Mouse (Mus musculus) MEL (cell line): ENCODE measurements around the gene Aox4. TPM values are rescaled to one million over a fixed set of nuclear protein-coding genes. Genes with fewer than 3 reads are reported as not detected.

Experiments used
- DNase-seq: peaks from one replicate; pipeline ENCODE4 v3.0.0; 2011; ENCODE audit warnings: low read depth, low spot score
- H3K27ac ChIP-seq: 2 replicates; pipeline ENCODE4 v1.5.1; 2012; ENCODE audit warnings: low read depth, mild to moderate bottlenecking, control low read depth, low read length, moderate library complexity; ENCODE audit not compliant: control insufficient read depth
- H3K27me3 ChIP-seq, 2 experiments: fragments of 150-350 bp in 1 of 2; sonication (generic) in 1 of 2; 2 replicates each; pipeline ENCODE4 v1.6.1; 2012; ENCODE audit warnings: low read length in 2 of 2, mild to moderate bottlenecking in 2 of 2, improper control_type of control experiment in 1 of 2, moderate library complexity in 1 of 2; ENCODE audit not compliant: insufficient read depth in 2 of 2, control insufficient read depth in 1 of 2
- H3K36me3 ChIP-seq, 2 experiments: 2 replicates each; pipeline ENCODE4 v1.6.1; 2012 to 2014; ENCODE audit warnings: low read length in 2 of 2, improper control_type of control experiment in 1 of 2, inconsistent platforms in 1 of 2, mild to moderate bottlenecking in 1 of 2; ENCODE audit not compliant: insufficient read depth in 2 of 2, control insufficient read depth in 1 of 2
- H3K4me1 ChIP-seq, 2 experiments: fragments of 150-350 bp in 1 of 2; sonication (generic) in 1 of 2; 2 replicates each; pipeline ENCODE4 v1.6.1; 2012; ENCODE audit warnings: low read length in 2 of 2, improper control_type of control experiment in 1 of 2, mild to moderate bottlenecking in 1 of 2; ENCODE audit not compliant: insufficient read depth in 2 of 2, control insufficient read depth in 1 of 2
- H3K4me3 ChIP-seq, 2 experiments: fragments of 150-350 bp in 1 of 2; sonication (generic) in 1 of 2; 2 replicates each; pipeline ENCODE4 v1.5.1; 2012; ENCODE audit warnings: low read depth in 2 of 2, low read length in 2 of 2, mild to moderate bottlenecking in 2 of 2, moderate library complexity in 2 of 2, control low read depth in 1 of 2, improper control_type of control experiment in 1 of 2; ENCODE audit not compliant: control insufficient read depth in 1 of 2, insufficient read depth in 1 of 2
- H3K79me2 ChIP-seq: 2 replicates; pipeline ENCODE4 v1.6.1; 2012; ENCODE audit warnings: mild to moderate bottlenecking, low read length, moderate library complexity; ENCODE audit not compliant: control insufficient read depth, poor library complexity, insufficient read depth
- H3K9ac ChIP-seq: 2 replicates; pipeline ENCODE4 v1.6.1; 2012; ENCODE audit warnings: low read depth, mild to moderate bottlenecking, control low read depth, low read length, moderate library complexity; ENCODE audit not compliant: control insufficient read depth, poor library complexity, severe bottlenecking
- H3K9me3 ChIP-seq: fragments of 150-350 bp; sonication (generic); replicated peaks from 2 replicates; pipeline ENCODE4 v1.6.1; 2012; ENCODE audit warnings: mild to moderate bottlenecking, low read length, improper control_type of control experiment, moderate library complexity; ENCODE audit not compliant: insufficient read depth
- BHLHE40 ChIP-seq: IDR thresholded peaks from 2 replicates; pipeline ENCODE4 v1.6.1; 2012; ENCODE audit warnings: low read depth, mild to moderate bottlenecking, inconsistent platforms, low read length, improper control_type of control experiment, borderline replicate concordance
- ETS1 ChIP-seq: IDR thresholded peaks from 2 replicates; pipeline ENCODE4 v1.6.1; 2012; ENCODE audit warnings: low read depth, mild to moderate bottlenecking, inconsistent platforms, low read length, improper control_type of control experiment, moderate library complexity
- GABPA ChIP-seq: IDR thresholded peaks from 2 replicates; pipeline ENCODE4 v1.6.1; 2012; ENCODE audit warnings: low read depth, mild to moderate bottlenecking, inconsistent platforms, low read length, improper control_type of control experiment, moderate library complexity
- GATA1 ChIP-seq: IDR thresholded peaks from 2 replicates; pipeline ENCODE4 v1.6.1; 2011; ENCODE audit warnings: low read depth, low read length, improper control_type of control experiment
- HCFC1 ChIP-seq: IDR thresholded peaks from 2 replicates; pipeline ENCODE4 v1.6.1; 2012; ENCODE audit warnings: low read depth, mild to moderate bottlenecking, inconsistent platforms, low read length, improper control_type of control experiment, moderate library complexity
- KAT2A ChIP-seq: conservative IDR thresholded peaks from 2 replicates; pipeline ENCODE4 v1.6.1; 2012; ENCODE audit warnings: low read depth, low read length, improper control_type of control experiment, inconsistent platforms
- MEF2A ChIP-seq: IDR thresholded peaks from 2 replicates; pipeline ENCODE4 v1.6.1; 2014; ENCODE audit warnings: low read depth, mild to moderate bottlenecking, inconsistent platforms, low read length, improper control_type of control experiment; ENCODE audit not compliant: poor library complexity, insufficient replicate concordance, severe bottlenecking; ENCODE audit errors: extremely low read depth
- MYC ChIP-seq: IDR thresholded peaks from 2 replicates; pipeline ENCODE4 v1.6.1; 2011; ENCODE audit warnings: low read depth, mild to moderate bottlenecking, low read length, improper control_type of control experiment, moderate library complexity
- NELFE ChIP-seq: IDR thresholded peaks from 2 replicates; pipeline ENCODE4 v1.6.1; 2011; ENCODE audit warnings: low read depth, low read length, improper control_type of control experiment
- NRF1 ChIP-seq: IDR thresholded peaks from 2 replicates; pipeline ENCODE4 v1.6.1; 2014; ENCODE audit warnings: low read depth, mild to moderate bottlenecking, inconsistent platforms, low read length, improper control_type of control experiment, moderate library complexity; ENCODE audit not compliant: poor library complexity, insufficient read depth, severe bottlenecking
- POLR2A ChIP-seq, 2 experiments: IDR thresholded peaks; 2 replicates each; pipeline ENCODE4 v1.6.1; 2011 to 2012; ENCODE audit warnings: low read length in 2 of 2, mild to moderate bottlenecking in 2 of 2, control low read depth in 1 of 2, improper control_type of control experiment in 1 of 2, low read depth in 1 of 2, moderate library complexity in 1 of 2; ENCODE audit not compliant: control insufficient read depth in 1 of 2, insufficient read depth in 1 of 2, poor library complexity in 1 of 2
- RCOR1 ChIP-seq: IDR thresholded peaks from 2 replicates; pipeline ENCODE4 v1.6.1; 2012; ENCODE audit warnings: low read depth, mild to moderate bottlenecking, inconsistent platforms, low read length, improper control_type of control experiment
- TAL1 ChIP-seq: IDR thresholded peaks from 2 replicates; pipeline ENCODE4 v1.6.1; 2012; ENCODE audit warnings: mild to moderate bottlenecking, inconsistent platforms, low read length, moderate library complexity, mixed read lengths
- TCF12 ChIP-seq: IDR thresholded peaks from 2 replicates; pipeline ENCODE4 v1.6.1; 2014; ENCODE audit warnings: low read depth, mild to moderate bottlenecking, inconsistent platforms, low read length, improper control_type of control experiment, moderate library complexity
- USF1 ChIP-seq: IDR thresholded peaks from 2 replicates; pipeline ENCODE4 v1.6.1; 2014; ENCODE audit warnings: low read depth, mild to moderate bottlenecking, inconsistent platforms, low read length, improper control_type of control experiment, moderate library complexity
- ZC3H11A ChIP-seq: IDR thresholded peaks from 2 replicates; pipeline ENCODE4 v1.6.1; 2012; ENCODE audit warnings: low read depth, mild to moderate bottlenecking, inconsistent platforms, low read length, improper control_type of control experiment
- ZKSCAN1 ChIP-seq: IDR thresholded peaks from 2 replicates; pipeline ENCODE4 v1.6.1; 2012; ENCODE audit warnings: low read depth, mild to moderate bottlenecking, inconsistent platforms, low read length, improper control_type of control experiment, moderate library complexity
- ZMIZ1 ChIP-seq: IDR thresholded peaks from 2 replicates; pipeline ENCODE4 v1.6.1; 2012; ENCODE audit warnings: low read depth, mild to moderate bottlenecking, inconsistent platforms, low read length, improper control_type of control experiment, moderate library complexity
- polyA plus RNA-seq, 2 experiments: library from polyadenylated mRNA; stranded (reverse) in 1 of 2; unstranded in 1 of 2; fragments of >175 nt in 1 of 2; fragments of >200 nt in 1 of 2; gene quantifications; 2 replicates each; pipeline versions ENCODE4 v1.2.1 to v1.2.4; 2012; ENCODE audit warnings: low replicate concordance in 2 of 2, low read depth in 1 of 2; ENCODE audit not compliant: insufficient read length in 2 of 2, insufficient read depth in 1 of 2, missing spikeins in 1 of 2
- total RNA-seq: library from RNA; depleted of rRNA; stranded (reverse); fragments of 300-350 nt; gene quantifications from 2 replicates; pipeline ENCODE4 v1.2.3, GENCODE M21; 2012

Aox4 gene
- total and polyA plus RNA-seq, 3 experiments: not detected

DNA sequence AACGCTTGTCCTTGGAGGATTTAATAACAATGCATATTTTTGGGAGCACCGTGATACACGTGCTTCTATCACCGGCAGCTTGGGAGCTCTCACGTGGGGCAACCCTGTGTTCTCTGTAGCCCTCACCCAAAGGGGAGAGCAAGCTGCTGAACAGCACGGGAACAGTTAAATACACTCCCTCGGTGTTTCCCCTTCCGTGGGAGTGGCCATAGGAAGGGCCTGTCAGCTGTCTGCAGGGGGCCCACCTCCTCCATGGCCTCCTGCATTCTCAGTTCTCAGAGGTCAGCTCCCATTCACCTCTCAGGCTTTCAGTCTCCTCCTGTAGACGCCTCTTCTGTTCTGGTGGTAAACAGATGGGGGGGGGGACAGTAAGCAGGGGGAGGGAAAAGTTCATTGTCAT, 65.7 kb downstream of the Aox4 start:
- no peaks in the 10 kb centered on the region for H3K36me3 ChIP-seq
- no peak overlapping the region for H3K4me3 ChIP-seq
- H3K9me3 ChIP-seq: no peaks in the 10 kb centered on the region
- no peaks in the 10 kb centered on the region for H3K79me2 ChIP-seq
- H3K4me1 ChIP-seq: no peaks in the 10 kb centered on the region
- no peak for DNase-seq
- no peak overlapping the region for H3K9ac ChIP-seq
- TF ChIP-seq ETS1: no peak
- no peak for TF ChIP-seq GATA1
- no peak for TF ChIP-seq ZC3H11A
- no peak for TF ChIP-seq HCFC1
- TF ChIP-seq NELFE: no peak
- no peak for TF ChIP-seq MYC
- TF ChIP-seq TAL1: no peak
- no peak for TF ChIP-seq ZKSCAN1
- no peak for TF ChIP-seq KAT2A
- TF ChIP-seq RCOR1: no peak
- H3K27me3 ChIP-seq: peaks cover 0 to 8% of the 10 kb centered on the region in 2 experiments; a peak in 2 of 4 replicates
- no peak overlapping the region for H3K27ac ChIP-seq

DNA sequence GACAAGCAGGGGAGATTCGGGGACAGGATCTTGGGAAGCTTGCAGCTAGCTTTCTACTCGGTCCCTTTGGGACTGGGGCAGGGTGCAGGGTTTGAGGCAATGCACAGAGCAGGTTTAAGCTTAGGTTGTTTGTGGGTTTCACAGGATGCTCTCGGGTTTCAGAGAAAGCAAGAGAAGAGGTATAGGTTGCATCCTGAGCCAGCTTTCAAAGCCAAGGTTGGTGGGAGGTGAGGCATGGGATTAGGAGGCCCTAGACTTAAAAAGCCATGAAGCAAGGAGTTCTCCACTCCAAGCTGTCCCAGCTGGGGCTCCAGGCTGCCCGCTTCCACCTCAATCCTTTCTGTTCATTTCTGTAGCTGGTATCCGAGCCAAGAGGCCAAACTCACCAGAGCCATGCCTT, 67.8 kb downstream of the Aox4 start, which contains the start of gene Aox2:
TSS of gene Aox2 (plus strand) at position 301 of the 400 bp plus-strand sequence.
- Histone ChIP-seq H3K79me2 (no peaks in the 10 kb centered on the region), H3K27ac (no peak within 1 kb of the TSS), H3K4me3 (no peak within 1 kb of the TSS), H3K36me3 (no peaks in the 10 kb centered on the region), H3K4me1 (no peaks in the 10 kb centered on the region), H3K9ac (no peak within 1 kb of the TSS), H3K27me3 (peaks cover 0 to 8% of the 10 kb centered on the region in 2 experiments; a peak in 2 of 4 replicates), H3K9me3 (no peaks in the 10 kb centered on the region)
- TF ChIP-seq ZMIZ1 (no peak), MEF2A (no peak), USF1 (no peak), TCF12 (no peak), ETS1 (no peak), NELFE (no peak), POLR2A (IDR thresholded peaks at IDR 0.05; ENCODE audit: control insufficient read depth in 1 of 2, insufficient read depth in 1 of 2, low read depth in 1 of 2, low read length in 2 of 2, poor library complexity in 1 of 2) (no peak), GABPA (no peak), ZC3H11A (no peak), NRF1 (no peak), BHLHE40 (no peak)
- DNase-seq: no peak
